ENCODE assay signal across 16 mouse cellular contexts in the genomic region with DNA sequence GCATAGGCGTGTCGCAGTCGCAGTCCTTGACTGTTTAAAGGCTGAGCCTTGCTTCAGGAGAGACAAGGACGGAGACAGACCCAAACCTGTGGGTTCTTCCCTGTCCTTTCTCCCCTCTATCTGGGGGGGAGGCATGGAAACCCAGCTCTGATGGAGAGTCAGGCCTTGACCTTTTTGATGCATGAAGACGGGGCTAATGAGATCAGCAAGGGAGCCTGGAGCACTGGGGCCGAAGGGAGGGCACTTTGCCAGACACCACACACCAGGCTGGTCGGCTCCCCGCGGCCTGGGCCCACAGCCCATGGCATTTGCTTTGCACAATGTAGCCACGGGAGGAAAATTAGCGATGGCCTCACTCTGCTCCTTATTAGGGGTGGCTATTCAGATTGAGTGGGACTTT. TPM values are rescaled to one million over a fixed set of nuclear protein-coding genes. Genes with fewer than 3 reads are reported as not detected.
DNase-seq lines count a peak whose midpoint lies in the region; ATAC-seq lines count a peak whose summit lies in the region.
"Had no signal": no experiment of that assay in that cellular context is flagged by ENCODE, and none has a peak within 500 bp of the region (broad histone marks: within the 10 kb centered on the region; RNA-seq: fewer than 3 reads in every experiment).

No protein-coding gene starts in this region.

- peak; percentile 28 for DNase-seq in gastrocnemius, postnatal 10 days
- DNase-seq in gastrocnemius, postnatal 36 days, result no peak
- peak; percentile 24 for DNase-seq in right cerebral cortex, postnatal 4 days
- no peak for DNase-seq in right cerebral cortex, adult 2 months (ENCODE audit: low spot score in 2 of 2)
- DNase-seq in adrenal gland, postnatal 36 days, result peak; percentile 70
- DNase-seq in heart, postnatal 36 days, result no peak
- DNase-seq: cerebellum, adult 18-20 months; gastrocnemius, postnatal 14 days; kidney, postnatal 10 days; layer of hippocampus, adult 9-11 months; liver, embryonic 13.5 days; lung, postnatal 10 days had no signal

- no peak overlapping the region for H3K9ac ChIP-seq in intestine, embryonic 16.5 days (ENCODE audit: low read depth, low read length)
- H3K9ac ChIP-seq: heart, embryonic 12.5 days; intestine, embryonic 15.5 days; liver, embryonic 13.5 days had no signal

- ATAC-seq in intestine, embryonic 16.5 days, result no peak

- no peak overlapping the region for H3K4me2 ChIP-seq in intestine, embryonic 16.5 days (ENCODE audit: low read depth, low read length)
- H3K4me2 ChIP-seq: heart, embryonic 12.5 days; intestine, embryonic 15.5 days; liver, embryonic 13.5 days had no signal

- H3K4me3 ChIP-seq in intestine, embryonic 16.5 days (ENCODE audit: low read length), result no peak overlapping the region
- H3K4me3 ChIP-seq: heart, embryonic 12.5 days; hindbrain, embryonic 10.5 days; intestine, embryonic 15.5 days; liver, embryonic 13.5 days had no signal

- no peaks in the 10 kb centered on the region for H3K27me3 ChIP-seq in intestine, embryonic 16.5 days (replicated peaks; ENCODE audit: control insufficient read depth, insufficient read depth, low read length)
- H3K27me3 ChIP-seq: heart, embryonic 12.5 days; intestine, embryonic 15.5 days; liver, embryonic 13.5 days had no signal

- 79% methylated on average over 11 of the region's 11 CpGs for WGBS in intestine, embryonic 16.5 days

- H3K36me3 ChIP-seq in intestine, embryonic 16.5 days (ENCODE audit: control insufficient read depth, insufficient read depth, low read length), result no peaks in the 10 kb centered on the region
- H3K36me3 ChIP-seq: heart, embryonic 12.5 days; hindbrain, embryonic 10.5 days; intestine, embryonic 15.5 days; liver, embryonic 13.5 days had no signal

- H3K27ac ChIP-seq in intestine, embryonic 16.5 days (ENCODE audit: low read length), result no peak overlapping the region
- H3K27ac ChIP-seq: hindbrain, embryonic 10.5 days; intestine, embryonic 15.5 days; liver, embryonic 13.5 days had no signal

- peaks cover 7% of the 10 kb centered on the region; the same call in 1 of the 2 replicates for H3K4me1 ChIP-seq in intestine, embryonic 16.5 days (ENCODE audit: control insufficient read depth, insufficient read depth, low read length)
- H3K4me1 ChIP-seq: liver, embryonic 13.5 days had no signal

- no peaks in the 10 kb centered on the region for H3K9me3 ChIP-seq in intestine, embryonic 16.5 days (ENCODE audit: control insufficient read depth, low read length)
- H3K9me3 ChIP-seq: heart, embryonic 12.5 days; hindbrain, embryonic 10.5 days; intestine, embryonic 15.5 days; liver, embryonic 13.5 days had no signal

- intact Hi-C loops in gastrocnemius, postnatal 36 days (cut with DNase I), result no loop called here
- intact Hi-C loops in heart, postnatal 36 days (cut with DNase I), result no loop called here

RNA-seq across cellular contexts. Expression of a gene that starts 56.5 kb away (rescaled TPM):
- 1 to 10 TPM; 1.2 to 1.9 TPM for total RNA-seq in gastrocnemius, postnatal 10 days (2021)
- total RNA-seq in gastrocnemius, postnatal 36 days (2021), result under 1 TPM; 0.66 to 0.81 TPM
- total RNA-seq in adrenal gland, postnatal 36 days (2021), result 1 to 10 TPM; 2.8 to 3.0 TPM
- total RNA-seq in heart, postnatal 36 days (2021), result 1 to 10 TPM; 1.1 to 1.4 TPM
- 4.5 TPM in 2 replicates for polyA plus RNA-seq in intestine, embryonic 16.5 days (2015; fragmentation: Nextera tagmentation; extraction: Ambion mirVana)

Comparison
In these comparisons a context has a peak if more than half of its experiments do, and no peak if none do; other contexts are left out.
1. DNase-seq: peak in gastrocnemius, postnatal 10 days (single experiment), right cerebral cortex, postnatal 4 days (single experiment) and adrenal gland, postnatal 36 days (2 of 2); none in gastrocnemius, postnatal 36 days (0 of 2), right cerebral cortex, adult 2 months (0 of 2) and heart, postnatal 36 days (0 of 2).